Mouse (Mus musculus): ENCODE measurements at regions not wholly inside any gene's neighbourhood (a gene's known extent, or its start where the extent isn't known, plus 50 kb on each side); places are given as distances from the start of the nearest gene placed in this dataset.

- no peak for TF ChIP-seq ZMIZ1 (IDR thresholded peaks at IDR 0.05; ENCODE audit: low read depth, low read length)
- TF ChIP-seq POLR2AphosphoS2 (IDR thresholded peaks at IDR 0.05; ENCODE audit: low read length) = no peak
- TF ChIP-seq ZKSCAN1 (IDR thresholded peaks at IDR 0.05; ENCODE audit: low read depth, low read length) = no peak
These were observed 316.1 kb upstream of the Slc24a5 start (continued) for GRCm38 (mm10) chr2:124751832-124752231.

- Histone ChIP-seq H3K9ac (ENCODE audit: control insufficient read depth, low read depth, low read length, poor library complexity, severe bottlenecking) (no peak overlapping the region), H3K27me3 (ENCODE audit: control insufficient read depth in 1 of 2, insufficient read depth in 2 of 2, low read length in 2 of 2) (no peaks in the 10 kb centered on the region), H3K27ac (ENCODE audit: control insufficient read depth, low read depth, low read length) (no peak overlapping the region), H3K9me3 (replicated peaks; ENCODE audit: insufficient read depth, low read length) (no peaks in the 10 kb centered on the region), H3K79me2 (ENCODE audit: control insufficient read depth, insufficient read depth, low read length, poor library complexity) (no peaks in the 10 kb centered on the region), H3K4me1 (ENCODE audit: control insufficient read depth in 1 of 2, insufficient read depth in 2 of 2, low read length in 2 of 2) (no peaks in the 10 kb centered on the region), H3K36me3 (ENCODE audit: control insufficient read depth in 1 of 2, insufficient read depth in 2 of 2, low read length in 2 of 2) (no peaks in the 10 kb centered on the region), H3K4me3 (ENCODE audit: control insufficient read depth in 1 of 2, insufficient read depth in 1 of 2, low read depth in 2 of 2, low read length in 2 of 2) (no peak overlapping the region)
- TF ChIP-seq MYC (IDR thresholded peaks at IDR 0.05; ENCODE audit: low read depth, low read length) (no peak), NELFE (IDR thresholded peaks at IDR 0.05; ENCODE audit: low read depth, low read length) (no peak), ELF1 (IDR thresholded peaks at IDR 0.05; ENCODE audit: low read depth, low read length) (no peak), TBP (IDR thresholded peaks at IDR 0.05; ENCODE audit: low read depth, low read length) (no peak), MAZ (IDR thresholded peaks at IDR 0.05; ENCODE audit: low read depth, low read length) (no peak), GATA1 (IDR thresholded peaks at IDR 0.05; ENCODE audit: low read depth, low read length) (no peak), MEF2A (IDR thresholded peaks at IDR 0.05; ENCODE audit: extremely low read depth, insufficient replicate concordance, low read depth, low read length, poor library complexity, severe bottlenecking) (no peak), POLR2AphosphoS5 (IDR thresholded peaks at IDR 0.05; ENCODE audit: borderline replicate concordance, low read depth, low read length) (no peak), POLR2AphosphoS2 (IDR thresholded peaks at IDR 0.05; ENCODE audit: low read length) (no peak), POLR2A (IDR thresholded peaks at IDR 0.05; ENCODE audit: control insufficient read depth in 1 of 2, insufficient read depth in 1 of 2, low read depth in 1 of 2, low read length in 2 of 2, poor library complexity in 1 of 2) (no peak), TCF12 (IDR thresholded peaks at IDR 0.05; ENCODE audit: low read depth, low read length) (no peak), ZNF384 (IDR thresholded peaks at IDR 0.05; ENCODE audit: low read depth, low read length) (no peak)
- no peak for DNase-seq (ENCODE audit: low read depth, low spot score)
These were observed 314.2 kb upstream of the Slc24a5 start for GRCm38 (mm10) chr2:124753717-124754116.

- no peaks in the 10 kb centered on the region for H3K36me3 ChIP-seq (ENCODE audit: control insufficient read depth in 1 of 2, insufficient read depth in 2 of 2, low read length in 2 of 2)
- H3K4me3 ChIP-seq (ENCODE audit: control insufficient read depth in 1 of 2, insufficient read depth in 1 of 2, low read depth in 2 of 2, low read length in 2 of 2) = no peak overlapping the region
- H3K9ac ChIP-seq (ENCODE audit: control insufficient read depth, low read depth, low read length, poor library complexity, severe bottlenecking) = no peak overlapping the region
- H3K79me2 ChIP-seq (ENCODE audit: control insufficient read depth, insufficient read depth, low read length, poor library complexity) = no peaks in the 10 kb centered on the region
- H3K9me3 ChIP-seq (replicated peaks; ENCODE audit: insufficient read depth, low read length) = no peaks in the 10 kb centered on the region
- H3K27me3 ChIP-seq (ENCODE audit: control insufficient read depth in 1 of 2, insufficient read depth in 2 of 2, low read length in 2 of 2) = no peaks in the 10 kb centered on the region
- no peak for TF ChIP-seq MYC (IDR thresholded peaks at IDR 0.05; ENCODE audit: low read depth, low read length)
- no peak for TF ChIP-seq TBP (IDR thresholded peaks at IDR 0.05; ENCODE audit: low read depth, low read length)
- TF ChIP-seq MYB (IDR thresholded peaks at IDR 0.05; ENCODE audit: low read depth, low read length) = no peak
- TF ChIP-seq ELF1 (IDR thresholded peaks at IDR 0.05; ENCODE audit: low read depth, low read length) = no peak
- TF ChIP-seq ZKSCAN1 (IDR thresholded peaks at IDR 0.05; ENCODE audit: low read depth, low read length) = no peak
- H3K4me1 ChIP-seq (ENCODE audit: control insufficient read depth in 1 of 2, insufficient read depth in 2 of 2, low read length in 2 of 2) = no peaks in the 10 kb centered on the region
- DNase-seq (ENCODE audit: low read depth, low spot score) = no peak
- no peak overlapping the region for H3K27ac ChIP-seq (ENCODE audit: control insufficient read depth, low read depth, low read length)
These were observed 312.7 kb upstream of the Slc24a5 start for GRCm38 (mm10) chr2:124755244-124755643.
